Mouse (Mus musculus): ENCODE measurements around the gene Slfn1. TPM values are rescaled to one million over a fixed set of nuclear protein-coding genes. Genes with fewer than 3 reads are reported as not detected.
"Not testable (repeated sequence)": the region's sequence is repeated elsewhere in the genome, so short reads cannot be mapped to it uniquely, and the experiment has no call there.

Gene Slfn1
- polyA plus RNA-seq, 1 experiment from 2014 or later = not detected

DNA sequence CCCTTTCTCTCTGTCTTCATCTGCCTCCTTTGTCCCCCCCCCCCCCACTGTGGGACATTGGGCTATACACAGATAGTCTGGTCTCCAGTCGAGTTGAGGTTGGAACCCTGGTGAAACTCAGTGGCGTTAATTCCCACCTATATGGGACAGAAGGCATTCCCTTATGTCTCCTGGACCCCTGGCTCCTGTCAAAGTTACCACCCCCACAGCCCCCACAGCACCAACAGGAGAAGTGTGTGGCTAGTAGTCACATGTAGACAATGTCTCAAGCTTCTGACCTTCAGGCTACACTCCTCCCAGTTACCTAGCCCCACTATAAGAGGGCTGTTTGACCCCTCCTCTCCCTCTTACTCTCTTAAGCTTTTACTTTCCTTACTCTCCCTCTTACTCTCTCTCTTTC lies 32.5 kb upstream of the Slfn1 start:
- no peaks in the 10 kb centered on the region for H3K4me1 ChIP-seq (ENCODE audit: control insufficient read depth, insufficient read depth, low read length)
- no peaks in the 10 kb centered on the region for H3K9me3 ChIP-seq (ENCODE audit: control insufficient read depth, low read depth, low read length)
- no peak overlapping the region for H3K4me3 ChIP-seq (ENCODE audit: low read depth, low read length)
- H3K36me3 ChIP-seq (ENCODE audit: control insufficient read depth, insufficient read depth, low read length) = no peaks in the 10 kb centered on the region
- no peaks in the 10 kb centered on the region for H3K27me3 ChIP-seq (ENCODE audit: control insufficient read depth, insufficient read depth, low read length)
- WGBS = 100% methylated on average over 2 of the region's 2 CpGs
- H3K4me2 ChIP-seq (replicated peaks; ENCODE audit: low read depth, low read length) = no peak overlapping the region
- no peak overlapping the region for H3K27ac ChIP-seq (ENCODE audit: low read length)
- ATAC-seq (ENCODE audit: insufficient number of reproducible peaks, insufficient read depth, low FRiP score, low read depth) = no peak
- no peak overlapping the region for H3K9ac ChIP-seq (replicated peaks; ENCODE audit: low read depth, low read length)

DNA sequence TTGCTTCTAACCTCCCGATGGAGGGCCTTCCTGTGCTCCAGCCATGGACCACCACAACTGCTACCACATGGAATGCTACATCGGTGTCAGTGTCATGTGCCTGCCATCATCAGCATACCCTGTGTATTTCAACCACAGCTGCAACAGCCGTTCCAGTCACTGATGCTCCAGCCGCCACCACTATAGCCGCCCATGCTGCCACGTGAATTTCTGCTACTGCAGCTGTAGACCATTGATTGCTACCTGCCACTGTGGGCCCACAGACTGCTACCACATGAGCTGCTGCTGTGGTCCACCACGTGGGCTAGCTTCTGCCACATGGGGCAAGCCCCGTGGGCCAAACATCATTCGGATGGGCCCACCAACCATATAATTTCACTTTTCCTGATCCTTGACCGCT lies 31.9 kb upstream of the Slfn1 start:
- no peak overlapping the region for H3K4me3 ChIP-seq (ENCODE audit: low read depth, low read length)
- WGBS = 92% methylated on average over 10 of the region's 10 CpGs
- H3K36me3 ChIP-seq (ENCODE audit: control insufficient read depth, insufficient read depth, low read length) = no peaks in the 10 kb centered on the region
- no peaks in the 10 kb centered on the region for H3K27me3 ChIP-seq (ENCODE audit: control insufficient read depth, insufficient read depth, low read length)
- H3K4me1 ChIP-seq (ENCODE audit: control insufficient read depth, insufficient read depth, low read length) = no peaks in the 10 kb centered on the region
- no peak overlapping the region for H3K27ac ChIP-seq (ENCODE audit: low read length)
- no peak for ATAC-seq (ENCODE audit: insufficient number of reproducible peaks, insufficient read depth, low FRiP score, low read depth)
- no peak overlapping the region for H3K9ac ChIP-seq (replicated peaks; ENCODE audit: low read depth, low read length)
- H3K4me2 ChIP-seq (replicated peaks; ENCODE audit: low read depth, low read length) = no peak overlapping the region
- H3K9me3 ChIP-seq (ENCODE audit: control insufficient read depth, low read depth, low read length) = no peaks in the 10 kb centered on the region

DNA sequence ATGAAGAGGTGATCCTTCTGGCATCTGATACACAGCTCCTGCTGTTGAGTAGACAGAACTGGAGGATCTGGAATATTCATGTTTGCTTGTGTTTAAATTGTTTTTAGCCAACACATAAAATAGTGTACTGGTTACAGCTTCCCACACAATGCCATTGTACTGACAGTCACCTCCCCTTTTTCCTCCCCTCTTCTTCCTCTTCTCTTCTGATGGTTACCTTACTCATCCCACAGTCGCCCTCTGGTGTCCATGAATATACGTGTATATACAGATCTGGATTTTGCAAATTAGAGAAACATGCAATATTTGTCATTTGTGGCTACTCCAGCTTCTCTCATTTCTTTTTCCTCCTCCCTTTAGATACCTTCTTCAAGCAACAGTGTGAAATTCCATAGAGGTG lies 1.5 kb upstream of the Slfn1 start:
- ATAC-seq (ENCODE audit: insufficient number of reproducible peaks, insufficient read depth, low FRiP score, low read depth) = no peak
- H3K9me3 ChIP-seq (ENCODE audit: control insufficient read depth, low read depth, low read length) = no peaks in the 10 kb centered on the region
- H3K36me3 ChIP-seq (ENCODE audit: control insufficient read depth, insufficient read depth, low read length) = no peaks in the 10 kb centered on the region
- WGBS = 42% methylated on average over 2 of the region's 2 CpGs
- no peaks in the 10 kb centered on the region for H3K27me3 ChIP-seq (ENCODE audit: control insufficient read depth, insufficient read depth, low read length)
- H3K4me3 ChIP-seq (ENCODE audit: low read depth, low read length) = no peak overlapping the region
- no peaks in the 10 kb centered on the region for H3K4me1 ChIP-seq (ENCODE audit: control insufficient read depth, insufficient read depth, low read length)
- no peak overlapping the region for H3K4me2 ChIP-seq (replicated peaks; ENCODE audit: low read depth, low read length)
- H3K9ac ChIP-seq (replicated peaks; ENCODE audit: low read depth, low read length) = no peak overlapping the region
- no peak overlapping the region for H3K27ac ChIP-seq (ENCODE audit: low read length)

DNA sequence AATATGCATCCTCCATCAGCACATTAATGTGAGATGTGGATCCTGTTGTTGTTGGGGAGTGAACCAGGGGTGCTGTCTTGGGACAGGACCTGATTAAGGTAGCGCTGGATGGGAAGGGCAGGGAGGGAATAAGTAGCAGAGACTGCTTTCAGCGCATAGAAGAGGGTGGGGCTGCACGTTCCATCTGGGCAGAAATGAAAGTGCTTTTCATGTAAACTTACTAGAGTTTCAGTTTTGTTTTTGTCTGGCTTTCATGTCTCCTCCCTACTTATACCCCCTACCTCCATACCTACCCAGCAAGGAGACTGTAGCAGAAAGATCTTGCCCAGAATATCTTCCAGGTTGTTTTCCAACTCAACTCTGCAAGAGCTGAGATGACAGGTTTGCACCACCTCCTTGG lies 1.4 kb downstream of the Slfn1 start:
- no peaks in the 10 kb centered on the region for H3K4me1 ChIP-seq (ENCODE audit: control insufficient read depth, insufficient read depth, low read length)
- WGBS = 33% methylated on average over 3 of the region's 3 CpGs
- no peak for ATAC-seq (ENCODE audit: insufficient number of reproducible peaks, insufficient read depth, low FRiP score, low read depth)

DNA sequence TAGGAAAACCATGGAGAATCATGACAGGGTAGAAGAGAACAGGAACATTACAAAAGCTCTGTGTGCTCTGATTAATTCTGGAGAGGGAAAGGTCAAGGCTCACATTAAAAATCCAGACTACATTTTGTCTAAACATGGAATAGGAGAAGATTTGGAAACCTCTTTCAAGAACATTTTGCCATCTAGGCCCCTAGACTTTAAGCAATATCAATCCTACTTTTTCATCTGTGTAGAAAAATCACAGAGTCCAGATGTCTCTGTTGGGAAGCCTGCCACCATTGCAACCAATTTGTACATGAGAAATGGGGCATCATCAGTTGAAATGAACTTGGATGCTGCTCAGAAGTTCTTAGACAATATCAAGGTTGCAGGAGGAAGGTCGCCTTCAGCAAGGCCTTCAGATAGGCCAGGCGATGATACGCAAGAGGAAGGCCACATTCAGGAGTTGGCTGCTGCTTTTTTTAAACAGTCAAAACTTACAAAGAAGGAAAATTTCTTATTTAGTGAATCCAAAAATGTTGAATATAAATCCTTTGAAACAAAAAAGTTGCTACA lies 4.6 kb downstream of the Slfn1 start:
- ATAC-seq (ENCODE audit: insufficient number of reproducible peaks, insufficient read depth, low FRiP score, low read depth) = no peak
- Histone ChIP-seq H3K27me3 (ENCODE audit: control insufficient read depth, insufficient read depth, low read length) (no peaks in the 10 kb centered on the region), H3K4me1 (ENCODE audit: control insufficient read depth, insufficient read depth, low read length) (no peaks in the 10 kb centered on the region), H3K4me3 (ENCODE audit: low read depth, low read length) (no peak overlapping the region), H3K36me3 (ENCODE audit: control insufficient read depth, insufficient read depth, low read length) (no peaks in the 10 kb centered on the region), H3K9me3 (ENCODE audit: control insufficient read depth, low read depth, low read length) (no peaks in the 10 kb centered on the region), H3K9ac (replicated peaks; ENCODE audit: low read depth, low read length) (no peak overlapping the region), H3K4me2 (replicated peaks; ENCODE audit: low read depth, low read length) (no peak overlapping the region), H3K27ac (ENCODE audit: low read length) (no peak overlapping the region)
- 87% methylated on average over 3 of the region's 3 CpGs for WGBS

More for the DNA sequence above, 1.4 kb downstream of the Slfn1 start:
- H3K4me3 ChIP-seq (ENCODE audit: low read depth, low read length) = no peak overlapping the region
- H3K27ac ChIP-seq (ENCODE audit: low read length) = no peak overlapping the region
- H3K9me3 ChIP-seq (ENCODE audit: control insufficient read depth, low read depth, low read length) = no peaks in the 10 kb centered on the region
- H3K9ac ChIP-seq (replicated peaks; ENCODE audit: low read depth, low read length) = no peak overlapping the region
- H3K27me3 ChIP-seq (ENCODE audit: control insufficient read depth, insufficient read depth, low read length) = no peaks in the 10 kb centered on the region
- no peaks in the 10 kb centered on the region for H3K36me3 ChIP-seq (ENCODE audit: control insufficient read depth, insufficient read depth, low read length)
- H3K4me2 ChIP-seq (replicated peaks; ENCODE audit: low read depth, low read length) = no peak overlapping the region

DNA sequence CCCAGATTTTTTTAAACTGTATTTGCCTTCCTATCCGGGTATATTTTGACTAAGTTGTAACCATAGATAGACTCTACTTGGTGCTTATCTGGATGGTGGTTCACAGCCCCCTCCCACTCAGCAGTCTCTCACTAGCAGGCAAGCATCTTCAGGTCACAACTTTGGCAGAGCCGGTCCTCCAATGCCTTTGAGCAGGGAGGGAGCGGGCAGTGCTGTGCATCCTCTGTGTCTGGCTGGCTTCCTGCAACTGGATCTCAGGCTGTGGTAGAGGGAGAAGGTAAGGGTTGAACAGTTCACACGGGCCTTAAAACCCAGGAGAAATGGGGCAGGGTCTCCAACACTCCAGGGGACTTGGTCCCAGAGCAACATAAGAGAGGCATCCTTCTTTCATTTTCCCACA lies 6.5 kb downstream of the Slfn1 start:
- H3K36me3 ChIP-seq (ENCODE audit: control insufficient read depth, insufficient read depth, low read length) = no peaks in the 10 kb centered on the region
- no peak for ATAC-seq (ENCODE audit: insufficient number of reproducible peaks, insufficient read depth, low FRiP score, low read depth)
- 70% methylated on average over 4 of the region's 4 CpGs for WGBS
- no peaks in the 10 kb centered on the region for H3K4me1 ChIP-seq (ENCODE audit: control insufficient read depth, insufficient read depth, low read length)
- no peak overlapping the region for H3K4me2 ChIP-seq (replicated peaks; ENCODE audit: low read depth, low read length)
- H3K4me3 ChIP-seq (ENCODE audit: low read depth, low read length) = no peak overlapping the region
- H3K9me3 ChIP-seq (ENCODE audit: control insufficient read depth, low read depth, low read length) = no peaks in the 10 kb centered on the region
- no peak overlapping the region for H3K9ac ChIP-seq (replicated peaks; ENCODE audit: low read depth, low read length)
- H3K27me3 ChIP-seq (ENCODE audit: control insufficient read depth, insufficient read depth, low read length) = no peaks in the 10 kb centered on the region
- no peak overlapping the region for H3K27ac ChIP-seq (ENCODE audit: low read length)

DNA sequence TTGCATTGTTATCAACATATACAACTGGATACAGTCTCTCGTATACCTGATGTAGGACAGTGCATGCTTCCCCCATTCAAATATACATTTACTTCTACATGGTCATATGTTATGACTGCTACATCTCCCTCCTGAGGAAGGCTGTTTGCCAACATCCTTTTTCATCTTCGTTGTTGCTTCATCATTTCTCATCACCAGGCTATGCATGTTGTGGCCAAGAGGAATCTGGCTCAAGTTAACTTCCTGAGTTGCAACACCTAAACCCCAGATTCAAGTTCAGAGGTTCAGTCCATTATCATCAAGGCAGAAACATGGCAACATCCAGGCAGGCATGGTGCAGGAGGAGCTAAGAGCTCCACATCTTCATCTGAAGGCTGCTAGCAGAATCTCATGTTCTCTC lies 8.3 kb downstream of the Slfn1 start:
- Histone ChIP-seq H3K9ac (replicated peaks; ENCODE audit: low read depth, low read length) (no peak overlapping the region), H3K27ac (ENCODE audit: low read length) (no peak overlapping the region), H3K4me3 (ENCODE audit: low read depth, low read length) (no peak overlapping the region), H3K9me3 (ENCODE audit: control insufficient read depth, low read depth, low read length) (no peaks in the 10 kb centered on the region), H3K4me1 (ENCODE audit: control insufficient read depth, insufficient read depth, low read length) (no peaks in the 10 kb centered on the region), H3K36me3 (ENCODE audit: control insufficient read depth, insufficient read depth, low read length) (no peaks in the 10 kb centered on the region), H3K4me2 (replicated peaks; ENCODE audit: low read depth, low read length) (no peak overlapping the region), H3K27me3 (ENCODE audit: control insufficient read depth, insufficient read depth, low read length) (no peaks in the 10 kb centered on the region)
- ATAC-seq (ENCODE audit: insufficient number of reproducible peaks, insufficient read depth, low FRiP score, low read depth) = no peak
- WGBS = 75% methylated on average over 2 of the region's 2 CpGs

DNA sequence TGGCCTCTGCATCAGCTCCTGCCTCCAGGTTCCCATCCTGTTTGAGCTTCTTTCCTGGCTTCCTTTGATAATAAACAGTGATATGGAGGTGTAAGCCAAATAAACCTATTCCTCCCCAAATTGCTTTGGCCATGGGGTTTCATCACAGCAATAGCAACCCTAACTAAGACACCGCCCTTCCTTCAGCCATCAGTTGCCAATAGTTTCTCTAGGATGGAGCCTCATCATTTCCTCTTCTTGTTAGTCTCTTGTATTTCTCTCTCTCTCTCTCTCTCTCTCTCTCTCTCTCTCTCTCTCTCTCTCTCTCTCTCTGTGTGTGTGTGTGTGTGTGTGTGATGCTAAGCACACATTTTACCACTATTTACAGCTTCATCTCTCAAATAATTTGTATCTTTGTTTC lies 9.0 kb downstream of the Slfn1 start:
- H3K9ac ChIP-seq (replicated peaks; ENCODE audit: low read depth, low read length); ATAC-seq (ENCODE audit: insufficient number of reproducible peaks, insufficient read depth, low FRiP score, low read depth); H3K27ac ChIP-seq (ENCODE audit: low read length); H3K27me3 ChIP-seq (ENCODE audit: control insufficient read depth, insufficient read depth, low read length); H3K36me3 ChIP-seq (ENCODE audit: control insufficient read depth, insufficient read depth, low read length); H3K4me2 ChIP-seq (replicated peaks; ENCODE audit: low read depth, low read length); H3K4me3 ChIP-seq (ENCODE audit: low read depth, low read length); H3K9me3 ChIP-seq (ENCODE audit: control insufficient read depth, low read depth, low read length); H3K4me1 ChIP-seq (ENCODE audit: control insufficient read depth, insufficient read depth, low read length): not testable (repeated sequence)
- no CpG with 5 or more reads among the region's 1 CpGs for WGBS

DNA sequence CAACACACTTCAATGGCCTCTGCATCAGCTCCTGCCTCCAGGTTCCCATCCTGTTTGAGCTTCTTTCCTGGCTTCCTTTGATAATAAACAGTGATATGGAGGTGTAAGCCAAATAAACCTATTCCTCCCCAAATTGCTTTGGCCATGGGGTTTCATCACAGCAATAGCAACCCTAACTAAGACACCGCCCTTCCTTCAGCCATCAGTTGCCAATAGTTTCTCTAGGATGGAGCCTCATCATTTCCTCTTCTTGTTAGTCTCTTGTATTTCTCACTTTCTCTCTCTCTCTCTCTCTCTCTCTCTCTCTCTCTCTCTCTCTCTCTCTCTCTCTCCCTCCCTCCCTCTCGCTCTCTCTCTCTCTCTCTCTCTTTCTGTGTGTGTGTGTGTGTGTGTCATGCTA lies 20.6 kb downstream of the Slfn1 start:
- not testable (repeated sequence) for H3K9me3 ChIP-seq (ENCODE audit: control insufficient read depth, low read depth, low read length); H3K27me3 ChIP-seq (ENCODE audit: control insufficient read depth, insufficient read depth, low read length); H3K9ac ChIP-seq (replicated peaks; ENCODE audit: low read depth, low read length); H3K4me3 ChIP-seq (ENCODE audit: low read depth, low read length); ATAC-seq (ENCODE audit: insufficient number of reproducible peaks, insufficient read depth, low FRiP score, low read depth); H3K36me3 ChIP-seq (ENCODE audit: control insufficient read depth, insufficient read depth, low read length); H3K4me1 ChIP-seq (ENCODE audit: control insufficient read depth, insufficient read depth, low read length); H3K4me2 ChIP-seq (replicated peaks; ENCODE audit: low read depth, low read length); H3K27ac ChIP-seq (ENCODE audit: low read length)
- WGBS = no CpG with 5 or more reads among the region's 2 CpGs

All from stomach, embryonic 14.5 days (tissue).